Mouse (Mus musculus) limb, embryonic 14.5 days (tissue): Measurements from ENCODE around the gene Spsb1. TPM values are rescaled to one million over a fixed set of nuclear protein-coding genes. Genes with fewer than 3 reads are reported as not detected.
A peak's percentile ranks its signal among the peaks of the same experiment; 100 is the strongest.

Experiments used
- ATAC-seq: fragments of 200-750 bp; cut with Nextera tagmentation; 2 replicates; pipeline ENCODE4 v1.8.0; 2017; ENCODE audit warnings: low read depth, moderate number of reproducible peaks, moderate TSS enrichment; ENCODE audit not compliant: low FRiP score
- DNase-seq: peaks from one replicate; pipeline ENCODE4 v3.0.0-alpha.2; 2015; ENCODE audit warnings: low spot score
- H3K27ac ChIP-seq: fragments of 300-500 bp; sonication (generic); replicated peaks from 2 replicates; pipeline ENCODE4 v1.5.1; 2014; ENCODE audit warnings: low read depth, mild to moderate bottlenecking, low read length, moderate library complexity, mixed read lengths
- H3K27me3 ChIP-seq: fragments of 300-500 bp; sonication (generic); 2 replicates; pipeline ENCODE4 v1.6.1; 2014; ENCODE audit warnings: low read length, mixed read lengths; ENCODE audit not compliant: control insufficient read depth, insufficient read depth
- H3K36me3 ChIP-seq: fragments of 300-500 bp; sonication (generic); 2 replicates; pipeline ENCODE4 v1.6.1; 2014; ENCODE audit warnings: mild to moderate bottlenecking, low read length, moderate library complexity, mixed read lengths; ENCODE audit not compliant: control insufficient read depth, insufficient read depth
- H3K4me1 ChIP-seq: fragments of 300-500 bp; sonication (generic); 2 replicates; pipeline ENCODE4 v1.6.1; 2014; ENCODE audit warnings: antibody characterized with exemption, low read length, mixed read lengths; ENCODE audit not compliant: control insufficient read depth, insufficient read depth
- H3K4me2 ChIP-seq: fragments of 300-500 bp; sonication (generic); replicated peaks from 2 replicates; pipeline ENCODE4 v1.6.1; 2014; ENCODE audit warnings: low read depth, mild to moderate bottlenecking, low read length, moderate library complexity; ENCODE audit not compliant: severe bottlenecking
- H3K4me3 ChIP-seq: fragments of 300-500 bp; sonication (generic); replicated peaks from 2 replicates; pipeline ENCODE4 v1.5.1; 2014; ENCODE audit warnings: low read length
- H3K9ac ChIP-seq: fragments of 300-500 bp; sonication (generic); 2 replicates; pipeline ENCODE4 v1.6.1; 2014; ENCODE audit warnings: mild to moderate bottlenecking, low read depth, low read length, moderate library complexity; ENCODE audit not compliant: severe bottlenecking
- H3K9me3 ChIP-seq: fragments of 300-500 bp; sonication (generic); 2 replicates; pipeline ENCODE4 v1.6.1; 2016; ENCODE audit warnings: low read length; ENCODE audit not compliant: control insufficient read depth
- POLR2A ChIP-seq: fragments of 200-500 bp; IDR thresholded peaks from 2 replicates; pipeline ENCODE4 v1.8.0; 2012; ENCODE audit warnings: inconsistent platforms, mild to moderate bottlenecking, moderate library complexity, borderline replicate concordance; ENCODE audit not compliant: insufficient read depth, insufficient read length; ENCODE audit errors: extremely low read depth
- WGBS: fragments of 180-500 bp; shearing (Covaris S2); extraction: QIAGEN DNeasy Blood & Tissue Kit; methylation state at CpG from one replicate; pipeline ENCODE4 v1.1.7; 2014; 5-methylcytosine and 5-hydroxymethylcytosine counted together
- polyA plus RNA-seq, 2 experiments: library from polyadenylated mRNA; depleted of rRNA in 1 of 2; stranded (reverse) in 1 of 2; unstranded in 1 of 2; fragments of >200 nt; fragmentation: Nextera tagmentation in 1 of 2; extraction: Ambion mirVana in 1 of 2; gene quantifications; 2 replicates each; pipeline versions ENCODE4 v1.2.1 to v1.2.3; 2012 to 2014

Spsb1 gene
- polyA plus RNA-seq, 2 experiments = 18.0 to 19.4 TPM

GRCm38 (mm10) chr4:149875986-149876501 lies 78.8 kb downstream of the Spsb1 start:
- DNase-seq (peak; percentile 74), ATAC-seq (peak; percentile 56)
- H3K4me1 ChIP-seq = peaks cover 47% of the 10 kb centered on the region
- H3K27ac ChIP-seq = peak overlapping the region; percentile 79
- H3K4me3 ChIP-seq = no peak overlapping the region
- no peak for TF ChIP-seq POLR2A
- no peaks in the 10 kb centered on the region for H3K27me3 ChIP-seq
- H3K9ac ChIP-seq = no peak overlapping the region
- WGBS = 19% methylated on average over 8 of the region's 8 CpGs
- no peak overlapping the region for H3K4me2 ChIP-seq
- H3K36me3 ChIP-seq = no peaks in the 10 kb centered on the region
- no peaks in the 10 kb centered on the region for H3K9me3 ChIP-seq

GRCm38 (mm10) chr4:149875296-149875695 lies 79.5 kb downstream of the Spsb1 start:
- 24% methylated on average over 6 of the region's 6 CpGs for WGBS
- DNase-seq (no peak), ATAC-seq (no peak)
- Histone ChIP-seq H3K27ac (peak overlapping the region; percentile 79), H3K9me3 (no peaks in the 10 kb centered on the region), H3K4me3 (no peak overlapping the region), H3K36me3 (no peaks in the 10 kb centered on the region), H3K27me3 (no peaks in the 10 kb centered on the region), H3K4me2 (no peak overlapping the region), H3K9ac (no peak overlapping the region), H3K4me1 (peaks cover 47% of the 10 kb centered on the region)
- no peak for TF ChIP-seq POLR2A

- no peak overlapping the region for H3K4me3 ChIP-seq
- no peaks in the 10 kb centered on the region for H3K36me3 ChIP-seq
- 65% methylated on average over 6 of the region's 6 CpGs for WGBS
- DNase-seq = no peak
- no peak overlapping the region for H3K9ac ChIP-seq
- no peaks in the 10 kb centered on the region for H3K9me3 ChIP-seq
- ATAC-seq = no peak
- TF ChIP-seq POLR2A = no peak
- H3K4me1 ChIP-seq = peaks cover 32% of the 10 kb centered on the region
- H3K27ac ChIP-seq = no peak overlapping the region
- H3K27me3 ChIP-seq = no peaks in the 10 kb centered on the region
- H3K4me2 ChIP-seq = no peak overlapping the region
These were observed 82.6 kb downstream of the Spsb1 start for GRCm38 (mm10) chr4:149872236-149872635.

GRCm38 (mm10) chr4:149871582-149871981 lies 83.3 kb downstream of the Spsb1 start:
- WGBS = 66% methylated on average over 7 of the region's 7 CpGs
- ATAC-seq = no peak
- Histone ChIP-seq H3K4me3 (no peak overlapping the region), H3K27me3 (no peaks in the 10 kb centered on the region), H3K9me3 (no peaks in the 10 kb centered on the region), H3K36me3 (no peaks in the 10 kb centered on the region), H3K4me1 (peaks cover 26% of the 10 kb centered on the region), H3K4me2 (no peak overlapping the region), H3K27ac (no peak overlapping the region), H3K9ac (no peak overlapping the region)
- no peak for DNase-seq
- TF ChIP-seq POLR2A = no peak

GRCm38 (mm10) chr4:149871014-149871413 lies 83.8 kb downstream of the Spsb1 start:
- H3K4me2 ChIP-seq = no peak overlapping the region
- TF ChIP-seq POLR2A = no peak
- no peaks in the 10 kb centered on the region for H3K27me3 ChIP-seq
- no peak for DNase-seq
- WGBS = 57% methylated on average over 11 of the region's 11 CpGs
- H3K36me3 ChIP-seq = no peaks in the 10 kb centered on the region
- peaks cover 20% of the 10 kb centered on the region for H3K4me1 ChIP-seq
- no peaks in the 10 kb centered on the region for H3K9me3 ChIP-seq
- H3K27ac ChIP-seq = no peak overlapping the region
- H3K9ac ChIP-seq = no peak overlapping the region
- ATAC-seq = no peak
- no peak overlapping the region for H3K4me3 ChIP-seq

- no peak overlapping the region for H3K27ac ChIP-seq
These were observed 84.4 kb downstream of the Spsb1 start for GRCm38 (mm10) chr4:149870412-149870811.

More at GRCm38 (mm10) chr4:149870412-149870811, 84.4 kb downstream of the Spsb1 start:
- TF ChIP-seq POLR2A = no peak
- Histone ChIP-seq H3K4me3 (no peak overlapping the region), H3K9me3 (no peaks in the 10 kb centered on the region), H3K4me2 (no peak overlapping the region), H3K27me3 (no peaks in the 10 kb centered on the region), H3K36me3 (no peaks in the 10 kb centered on the region), H3K4me1 (peaks cover 14% of the 10 kb centered on the region), H3K9ac (no peak overlapping the region)
- DNase-seq = no peak
- no peak for ATAC-seq
